Mouse (Mus musculus) frontal cortex, adult 2 months (tissue): Measurements from ENCODE around the gene Tmem47. TPM values are rescaled to one million over a fixed set of nuclear protein-coding genes. Genes with fewer than 3 reads are reported as not detected.

Source experiments
- DNase-seq, 2 experiments: peaks; one replicate each; pipeline ENCODE4 v3.0.0; 2022; ENCODE audit warnings: low spot score in 1 of 2; ENCODE audit errors: extremely low spot score in 1 of 2
- polyA plus RNA-seq: library from polyadenylated mRNA; depleted of rRNA; stranded (reverse); fragments of >200 nt; gene quantifications from 2 replicates; pipeline ENCODE4 v1.2.3, GENCODE M21; 2012; rRNA removed

Gene Tmem47
- 79.3 and 80.6 TPM in 2 replicates for polyA plus RNA-seq

DNA sequence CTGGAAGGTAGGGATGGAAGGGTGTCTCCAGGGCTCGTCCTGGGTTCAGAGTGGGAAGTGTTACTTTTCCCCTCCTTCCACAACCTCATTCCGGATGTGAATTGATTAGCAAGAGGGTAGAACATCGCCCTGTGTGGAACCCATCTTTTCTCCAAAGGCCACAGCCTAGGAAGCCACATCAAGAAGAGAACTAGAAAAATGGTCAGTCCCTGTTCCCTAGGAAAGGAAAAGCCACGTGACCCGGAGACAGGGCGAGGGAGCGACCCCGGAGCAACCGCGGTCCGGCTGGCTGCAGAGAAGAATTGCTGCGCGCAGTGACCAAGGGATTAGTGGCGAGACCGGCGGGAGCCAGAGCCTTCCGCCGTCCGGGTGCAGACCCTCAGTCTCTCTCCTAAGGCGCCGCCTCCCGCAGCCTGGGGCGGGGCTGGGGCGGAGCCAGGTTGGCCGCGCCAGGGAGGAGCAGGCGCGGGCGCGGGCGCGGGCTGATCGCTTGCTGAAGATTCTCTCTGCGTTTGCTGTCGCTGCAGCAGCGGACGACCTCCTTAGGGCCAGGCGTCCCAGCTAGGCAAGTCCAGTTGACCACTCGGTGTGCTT lies at the start of gene Tmem47:
Gene Tmem47 (plus strand): TSS at position 489 of the 594 bp plus-strand sequence.
- DNase-seq: peak; percentile 19 to 62

DNA sequence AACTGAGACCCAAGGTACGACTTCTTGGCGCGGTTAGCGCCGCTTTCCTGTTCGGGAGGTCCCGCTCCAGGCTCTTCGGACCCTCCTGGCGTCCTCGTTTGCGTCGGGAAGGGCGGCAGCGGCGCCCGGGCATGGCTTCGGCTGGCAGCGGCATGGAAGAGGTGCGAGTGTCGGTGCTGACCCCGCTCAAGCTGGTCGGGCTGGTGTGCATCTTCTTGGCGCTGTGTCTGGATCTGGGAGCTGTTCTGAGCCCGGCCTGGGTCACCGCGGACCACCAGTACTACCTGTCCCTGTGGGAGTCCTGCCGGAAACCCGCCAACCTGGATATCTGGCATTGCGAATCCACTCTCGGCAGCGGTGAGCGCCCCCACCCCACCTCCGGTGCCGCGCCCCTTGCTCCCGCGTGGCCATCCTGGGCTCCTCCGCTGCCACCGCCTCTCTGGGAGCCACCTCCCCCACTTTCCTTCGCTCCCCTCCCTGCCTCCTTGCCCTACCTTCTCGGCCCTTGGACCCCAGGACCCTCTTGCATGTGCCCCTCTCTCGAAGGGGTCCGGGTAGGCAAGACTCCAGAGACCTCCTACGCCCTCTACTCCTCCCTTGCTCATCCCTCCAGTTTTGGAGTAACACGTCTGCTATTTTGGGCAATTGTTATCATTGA lies 435 bp downstream of the Tmem47 start:
- DNase-seq: peak in 1 of 2 experiments; percentile 20

GRCm38 (mm10) chrX:81071746-81072640 lies 1.5 kb downstream of the Tmem47 start:
- DNase-seq: peak in 1 of 2 experiments; percentile 41

- peak in 1 of 2 experiments; percentile 8 for DNase-seq
These were observed 2.2 kb downstream of the Tmem47 start for GRCm38 (mm10) chrX:81072651-81073050.

DNA sequence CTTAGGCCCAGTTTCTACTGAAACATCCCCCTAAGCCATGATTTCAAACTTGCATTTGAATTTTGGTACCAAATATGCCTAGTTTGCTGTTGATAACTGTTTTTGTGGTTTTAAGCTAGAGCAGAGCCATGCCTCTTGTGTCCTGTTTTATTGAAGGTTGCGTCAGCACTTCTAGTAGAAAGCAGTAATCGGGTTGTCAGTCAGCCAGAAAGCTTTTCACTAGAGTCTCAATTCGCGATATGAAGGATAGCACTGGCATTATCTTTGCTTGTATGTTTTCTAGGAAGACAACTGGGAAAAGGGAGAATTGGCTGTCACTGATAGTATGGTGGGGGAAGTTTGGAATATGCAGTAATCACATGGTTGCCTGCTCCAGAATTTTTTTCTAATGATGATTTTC lies 3.3 kb downstream of the Tmem47 start:
- DNase-seq: no peak

GRCm38 (mm10) chrX:81078522-81078921 lies 8.0 kb downstream of the Tmem47 start:
- DNase-seq: no peak

GRCm38 (mm10) chrX:81080996-81081395 lies 10.5 kb downstream of the Tmem47 start:
- DNase-seq: no peak

DNA sequence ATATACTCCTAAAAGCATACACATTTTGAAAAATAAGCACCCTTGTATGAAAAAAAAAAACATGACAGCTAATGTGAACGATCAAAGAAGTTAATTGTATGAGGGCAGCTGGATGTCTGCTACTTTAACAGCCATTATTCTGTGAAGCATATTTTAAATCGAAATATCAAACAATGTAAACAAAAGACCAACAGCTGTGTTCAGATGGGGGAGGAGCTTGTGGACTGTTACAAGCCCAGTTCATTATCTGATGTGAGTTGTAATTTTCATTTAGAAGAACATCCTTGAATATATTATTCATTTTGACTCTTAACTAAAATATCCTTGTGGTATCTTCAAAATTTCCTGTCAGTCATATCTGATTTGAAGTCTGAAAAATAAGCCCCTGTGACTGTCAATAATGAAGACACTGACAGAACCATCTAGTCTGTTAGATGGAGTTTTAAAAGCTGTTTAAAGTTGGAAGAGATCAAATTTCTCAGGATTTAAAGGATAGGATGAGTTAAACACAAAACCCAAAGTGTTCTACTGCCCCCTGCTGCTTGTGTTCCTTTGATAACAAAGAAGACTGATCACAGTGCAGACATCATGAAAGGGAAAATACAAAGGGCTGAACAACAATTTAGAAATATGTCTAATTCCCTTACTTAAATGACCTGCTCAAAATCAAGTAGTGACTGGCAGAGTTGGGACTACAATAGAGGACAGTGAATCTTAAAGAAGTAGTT lies 14.7 kb downstream of the Tmem47 start:
- DNase-seq: peak in 1 of 2 experiments; percentile 78

DNA sequence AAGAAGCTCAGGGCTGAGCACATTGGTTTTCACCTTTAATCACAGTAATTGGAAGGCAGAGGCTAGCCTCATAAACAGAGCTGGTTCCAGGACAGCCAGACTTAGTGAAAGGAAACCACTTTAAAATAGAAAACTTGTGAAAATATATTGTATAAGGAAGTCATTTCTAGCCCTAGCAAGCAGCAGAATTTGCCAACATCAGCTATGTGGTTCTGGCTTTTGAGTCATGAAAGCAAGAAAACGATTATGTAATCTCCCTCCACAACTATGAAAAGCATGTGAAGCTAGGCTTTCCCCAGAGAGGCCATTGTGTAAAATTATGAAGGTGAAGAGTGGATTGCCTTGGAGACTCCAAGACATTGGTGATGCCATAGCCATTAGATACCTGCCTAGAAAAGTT lies 76.9 kb downstream of the Tmem47 start:
- DNase-seq: no peak
